Mouse (Mus musculus) MEL (cell line): ENCODE results near the gene Guf1.

Source experiments
- CHD1 ChIP-seq: IDR thresholded peaks from 2 replicates; pipeline ENCODE4 v1.6.1; 2012; ENCODE audit warnings: low read depth, mild to moderate bottlenecking, inconsistent platforms, low read length, improper control_type of control experiment
- CTCF ChIP-seq, 3 experiments: IDR thresholded peaks in 2 of 3; conservative IDR thresholded peaks in 1 of 3; 2 replicates each; pipeline ENCODE4 v1.5.1; 2011 to 2012; ENCODE audit warnings: low read length in 3 of 3, low read depth in 2 of 3, mild to moderate bottlenecking in 2 of 3, improper control_type of control experiment in 1 of 3, inconsistent platforms in 1 of 3, mixed read lengths in 1 of 3, moderate library complexity in 1 of 3; ENCODE audit not compliant: control insufficient read depth in 1 of 3, insufficient read depth in 1 of 3, poor library complexity in 1 of 3, severe bottlenecking in 1 of 3
- HCFC1 ChIP-seq: IDR thresholded peaks from 2 replicates; pipeline ENCODE4 v1.6.1; 2012; ENCODE audit warnings: low read depth, mild to moderate bottlenecking, inconsistent platforms, low read length, improper control_type of control experiment, moderate library complexity
- MYB ChIP-seq: IDR thresholded peaks from 2 replicates; pipeline ENCODE4 v1.6.1; 2011; ENCODE audit warnings: mild to moderate bottlenecking, low read depth, low read length, improper control_type of control experiment
- POLR2A ChIP-seq, 2 experiments: IDR thresholded peaks; 2 replicates each; pipeline ENCODE4 v1.6.1; 2011 to 2012; ENCODE audit warnings: low read length in 2 of 2, mild to moderate bottlenecking in 2 of 2, control low read depth in 1 of 2, improper control_type of control experiment in 1 of 2, low read depth in 1 of 2, moderate library complexity in 1 of 2; ENCODE audit not compliant: control insufficient read depth in 1 of 2, insufficient read depth in 1 of 2, poor library complexity in 1 of 2
- ZC3H11A ChIP-seq: IDR thresholded peaks from 2 replicates; pipeline ENCODE4 v1.6.1; 2012; ENCODE audit warnings: low read depth, mild to moderate bottlenecking, inconsistent platforms, low read length, improper control_type of control experiment

GRCm38 (mm10) chr5:69541680-69542079, 15.0 kb upstream of the Guf1 start:
- no peak for TF ChIP-seq CTCF (IDR thresholded peaks at IDR 0.05 in 2 of 3, conservative IDR thresholded peaks at IDR 0.05 in 1 of 3; ENCODE audit: control insufficient read depth in 1 of 3, insufficient read depth in 1 of 3, low read depth in 2 of 3, low read length in 3 of 3, poor library complexity in 1 of 3, severe bottlenecking in 1 of 3)
- TF ChIP-seq ZC3H11A: no peak
- TF ChIP-seq MYB: no peak
- TF ChIP-seq POLR2A (IDR thresholded peaks at IDR 0.05; ENCODE audit: control insufficient read depth in 1 of 2, insufficient read depth in 1 of 2, low read depth in 1 of 2, low read length in 2 of 2, poor library complexity in 1 of 2): no peak
- TF ChIP-seq HCFC1: no peak
- TF ChIP-seq CHD1: no peak
